Mouse (Mus musculus) B cell, adult 2 months (primary cell): ENCODE results near the gene Cntd1.
"Not testable (repeated sequence)": the region's sequence is repeated elsewhere in the genome, so short reads cannot be mapped to it uniquely, and the experiment has no call there.

Source experiments
- DNase-seq, 2 experiments: peaks; one replicate each; pipeline ENCODE4 v3.0.0; 2022

Cntd1 gene

DNA sequence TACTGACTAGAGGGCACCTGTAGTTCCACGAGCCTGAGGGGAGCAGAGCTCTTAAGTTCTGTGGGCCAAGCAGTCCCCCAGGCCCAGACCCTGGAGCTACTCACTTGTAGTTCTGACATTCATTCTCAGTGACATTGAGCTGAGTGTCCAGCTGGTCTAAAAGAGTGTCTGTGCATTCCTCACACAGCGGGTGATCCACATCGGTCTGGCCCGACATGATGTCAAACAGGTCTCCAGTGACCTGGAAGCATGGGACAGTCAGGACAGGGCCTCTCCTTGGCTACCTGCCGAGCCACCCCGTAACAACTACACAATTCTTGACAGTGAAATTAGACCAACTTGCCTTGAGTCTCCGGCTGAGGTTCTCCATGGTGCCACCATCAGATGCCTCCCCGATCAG, 16.4 kb downstream of the Cntd1 start:
- no peak for DNase-seq

DNA sequence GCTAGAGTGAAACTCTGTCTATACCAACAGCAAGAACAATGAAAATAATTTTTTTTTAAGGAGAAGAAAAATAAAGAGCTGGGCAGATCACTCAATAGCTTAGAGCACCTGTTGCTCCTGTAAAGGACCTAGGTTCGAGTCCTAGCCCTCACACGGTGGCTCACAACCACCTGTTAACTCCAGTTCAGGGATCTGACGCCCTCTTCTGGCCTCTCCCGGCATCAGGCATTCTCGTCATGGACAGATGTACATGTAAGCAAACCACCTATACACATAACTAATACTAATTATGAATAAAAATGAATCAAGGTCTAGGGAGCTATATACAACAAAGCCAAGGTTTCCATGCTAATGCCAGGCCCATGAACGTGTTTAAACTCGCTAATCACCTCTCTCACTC, 22.1 kb downstream of the Cntd1 start:
- peak in 1 of 2 experiments; percentile 18 for DNase-seq

DNA sequence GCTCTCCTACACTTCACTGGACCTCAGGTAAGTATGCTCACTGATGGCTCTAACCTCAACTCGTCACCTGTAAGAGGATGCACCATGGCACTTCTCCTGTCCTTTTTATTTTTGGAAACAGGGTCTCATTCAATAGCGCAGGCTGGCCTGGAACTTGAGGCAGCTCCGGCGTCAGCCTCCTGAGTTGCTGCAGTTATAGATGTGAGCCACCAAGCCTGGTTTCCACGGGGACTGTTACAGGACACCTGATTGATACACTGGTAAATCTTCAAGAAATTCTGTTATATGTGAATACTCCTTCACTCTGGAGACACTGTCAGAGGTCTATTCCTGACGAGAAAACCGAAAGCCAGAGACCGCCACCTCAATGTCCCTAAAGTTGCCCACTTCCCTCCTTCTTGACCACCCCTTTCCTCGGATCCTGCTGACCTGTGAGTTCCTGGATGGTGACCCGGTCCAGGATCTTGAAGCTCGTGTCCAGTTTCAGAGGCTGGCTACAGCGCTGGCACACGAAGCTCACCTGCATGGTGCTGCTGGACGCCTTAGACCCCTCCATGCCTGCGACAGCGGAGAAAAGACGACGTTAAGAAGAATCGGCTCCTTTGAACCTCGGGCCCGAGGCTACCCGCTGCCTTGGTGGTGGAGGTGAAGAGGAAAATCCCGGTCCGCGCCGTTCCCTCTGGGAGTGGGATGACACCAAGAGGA, 22.6 kb downstream of the Cntd1 start:
- no peak for DNase-seq

DNA sequence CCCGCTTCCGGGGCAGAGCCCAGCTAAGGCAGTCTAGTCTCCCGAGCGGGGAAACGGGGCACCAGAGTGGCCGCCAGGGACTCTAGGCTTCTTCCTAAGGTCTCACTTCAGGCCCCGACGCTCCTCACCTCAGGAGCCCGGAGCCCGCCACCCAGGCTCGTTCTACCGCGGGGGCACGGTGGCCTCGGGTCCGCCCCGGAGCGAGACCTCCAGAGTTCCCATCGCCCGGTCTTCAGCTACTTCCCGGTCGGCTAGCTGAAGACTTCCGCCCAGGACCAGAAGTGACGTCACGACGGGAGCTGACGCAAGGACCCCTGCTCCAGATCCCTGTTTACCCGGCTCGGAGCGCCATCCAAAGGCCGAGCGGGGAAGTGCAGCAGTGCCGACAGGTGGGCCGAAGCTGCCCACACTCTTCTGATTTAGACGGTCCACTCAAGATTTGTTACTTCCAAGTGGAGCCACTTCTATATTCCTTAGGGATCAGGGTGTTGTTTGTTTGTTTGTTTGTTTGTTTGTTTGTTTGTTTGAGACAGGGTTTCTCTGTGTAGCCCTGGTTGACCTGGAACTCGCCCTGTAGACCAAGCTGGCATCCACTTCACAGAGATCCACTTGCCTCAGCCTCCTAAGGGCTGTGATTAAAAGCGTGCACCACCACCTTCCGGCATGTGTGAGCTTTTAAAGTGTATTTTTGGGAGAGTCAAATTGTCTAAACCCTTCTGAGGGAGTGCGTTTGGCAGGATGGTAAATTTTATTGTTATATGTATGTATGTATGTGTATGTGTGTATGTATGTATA, 23.4 kb downstream of the Cntd1 start, which contains the start of gene Becn1:
TSS of gene Becn1 (minus strand) at position 283 of the 795 bp plus-strand sequence.
- peak; percentile 97 to 98 for DNase-seq

DNA sequence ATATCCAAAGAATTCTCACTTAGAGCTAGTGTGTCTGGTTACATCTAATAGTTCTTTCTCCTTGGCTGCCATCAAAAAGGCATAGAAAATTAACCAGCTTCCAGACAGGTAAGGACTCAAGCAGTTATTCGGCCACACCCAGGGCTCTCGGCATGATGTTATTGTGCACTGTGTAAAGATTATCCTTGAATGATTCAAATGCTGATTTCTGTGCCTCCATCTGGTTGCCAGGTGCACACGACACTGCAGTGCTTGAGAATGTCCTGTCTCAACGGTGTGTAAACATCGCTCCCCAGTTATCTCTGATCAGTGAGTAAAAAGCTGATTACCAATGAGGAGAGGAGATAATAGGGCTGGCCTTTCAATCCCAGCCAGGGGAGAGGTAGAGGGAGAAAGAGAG, 28.9 kb downstream of the Cntd1 start:
- no peak for DNase-seq

DNA sequence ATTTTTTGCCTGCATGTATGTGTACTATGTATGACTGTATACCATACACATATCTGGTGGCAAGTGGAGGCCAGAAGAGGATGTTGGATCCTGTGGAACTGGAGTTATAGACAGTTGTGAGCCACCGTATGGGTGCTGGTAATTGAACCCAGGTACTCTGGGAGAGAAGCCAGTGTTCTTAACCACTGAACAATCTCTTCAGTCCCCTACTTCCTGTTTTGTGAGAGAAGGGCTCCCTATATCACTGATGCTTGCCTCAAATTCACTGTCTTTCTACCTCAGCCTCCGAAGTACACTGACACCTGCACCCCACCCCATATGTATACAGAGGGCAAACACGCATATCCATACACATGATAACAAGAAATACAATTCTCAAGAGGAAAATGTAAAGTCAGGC, 32.3 kb downstream of the Cntd1 start:
- DNase-seq = no peak

DNA sequence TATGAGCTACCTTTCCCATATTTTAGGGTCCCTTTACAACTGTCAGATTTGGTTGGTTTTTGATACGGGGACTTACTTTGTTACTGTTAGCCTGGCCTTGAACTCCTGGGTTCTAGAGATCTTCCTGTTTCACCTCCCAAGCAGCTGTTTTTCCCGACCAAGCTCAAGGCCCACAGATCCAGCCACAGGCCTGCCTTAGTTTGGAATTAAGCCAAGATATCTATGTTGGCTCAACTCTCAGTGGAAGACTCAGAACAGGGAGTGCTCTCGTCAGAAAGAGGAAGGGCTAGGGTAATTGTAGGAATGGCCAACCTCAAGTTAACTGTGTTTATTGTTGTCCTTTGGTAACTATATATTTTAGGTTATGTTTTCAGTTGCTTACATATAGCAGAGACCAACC, 33.3 kb downstream of the Cntd1 start:
- no peak for DNase-seq

DNA sequence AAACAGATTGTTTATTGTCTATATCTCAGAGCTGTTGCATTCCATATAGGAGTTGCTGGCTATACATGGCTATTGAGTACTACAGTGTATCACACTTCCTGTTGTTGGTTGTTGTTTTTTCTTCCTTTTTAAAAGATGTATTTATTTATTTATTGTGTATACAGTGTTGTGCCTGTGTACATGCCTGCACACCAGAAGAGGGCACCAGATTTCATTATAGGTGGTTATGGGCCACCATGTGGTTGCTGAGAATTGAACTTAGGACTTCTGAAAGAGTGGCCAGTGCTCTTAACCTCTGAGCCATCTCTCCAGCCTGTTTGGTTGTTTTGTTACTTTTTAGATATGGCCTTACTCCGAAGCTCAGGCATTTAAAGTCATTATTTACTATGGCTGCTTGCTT, 35.8 kb downstream of the Cntd1 start:
- DNase-seq = no peak

DNA sequence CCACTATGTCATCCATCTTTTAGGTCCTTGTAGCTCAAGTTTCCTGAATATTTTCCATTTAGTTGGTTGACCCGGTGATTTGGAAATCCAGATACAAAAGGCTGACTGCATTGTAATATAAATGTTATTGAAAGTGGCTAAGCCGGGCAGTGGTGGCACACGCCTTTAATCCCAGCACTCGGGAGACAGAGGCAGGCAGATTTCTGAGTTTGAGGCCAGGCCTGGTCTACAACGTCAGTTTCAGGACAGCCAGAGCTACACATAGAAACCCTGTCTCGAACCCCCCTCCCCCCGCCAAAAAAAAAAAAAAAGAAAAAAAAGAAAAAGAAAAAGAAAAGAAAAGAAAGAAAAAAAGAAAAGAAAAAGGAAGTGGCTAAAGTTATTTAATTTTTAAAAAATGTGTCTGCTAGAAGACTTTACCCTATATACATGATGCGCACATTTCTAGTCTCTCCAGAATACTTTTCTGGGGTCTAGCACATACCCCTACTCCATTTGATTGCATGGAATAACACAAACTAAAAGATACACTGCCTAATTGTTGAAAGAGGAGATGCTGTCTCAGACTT, 36.4 kb downstream of the Cntd1 start:
- DNase-seq = no peak

DNA sequence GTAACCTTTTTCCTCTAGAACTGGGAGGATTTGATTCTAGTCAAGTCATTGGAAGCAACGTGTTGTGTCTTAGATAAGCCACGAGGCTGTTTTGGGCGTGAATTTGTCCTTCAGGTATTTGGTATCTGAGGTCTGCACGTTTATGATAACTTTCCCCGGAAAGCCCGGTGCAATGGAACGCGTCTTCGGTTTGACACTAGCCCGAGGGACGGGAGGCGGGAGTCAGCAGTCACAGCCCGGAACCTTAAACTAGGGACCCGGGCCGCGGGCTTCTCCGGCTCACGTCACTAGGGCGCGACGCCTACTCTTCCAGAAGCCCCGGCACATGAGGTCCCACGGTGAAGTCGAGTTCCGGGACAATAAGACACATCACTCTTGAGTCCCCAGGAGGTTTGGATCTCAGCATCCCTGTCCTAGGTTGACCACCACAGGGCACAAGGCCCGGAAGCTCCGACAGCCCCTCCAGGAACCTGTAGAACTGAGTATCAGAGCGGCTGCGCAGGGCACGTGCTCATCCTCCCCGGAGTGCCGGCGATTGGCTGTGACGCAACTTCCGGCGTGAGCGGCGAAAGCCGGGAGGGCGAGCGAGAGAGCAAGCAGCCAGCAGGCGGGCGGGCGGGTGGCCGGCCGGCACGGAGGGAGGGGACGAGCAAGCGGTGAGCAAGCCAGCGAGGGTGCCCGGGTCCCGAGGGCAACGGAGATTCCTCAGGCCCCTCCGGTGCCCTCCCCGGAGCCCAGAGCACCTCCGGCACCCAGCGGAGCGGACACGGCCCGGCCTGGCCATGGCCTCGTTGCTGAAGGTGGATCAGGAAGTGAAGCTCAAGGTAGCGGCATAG, 37.1 kb downstream of the Cntd1 start, which contains the start of gene Psme3:
TSS of gene Psme3 (plus strand) at position 549 of the 836 bp plus-strand sequence.
- DNase-seq = peak; percentile 92 to 95

DNA sequence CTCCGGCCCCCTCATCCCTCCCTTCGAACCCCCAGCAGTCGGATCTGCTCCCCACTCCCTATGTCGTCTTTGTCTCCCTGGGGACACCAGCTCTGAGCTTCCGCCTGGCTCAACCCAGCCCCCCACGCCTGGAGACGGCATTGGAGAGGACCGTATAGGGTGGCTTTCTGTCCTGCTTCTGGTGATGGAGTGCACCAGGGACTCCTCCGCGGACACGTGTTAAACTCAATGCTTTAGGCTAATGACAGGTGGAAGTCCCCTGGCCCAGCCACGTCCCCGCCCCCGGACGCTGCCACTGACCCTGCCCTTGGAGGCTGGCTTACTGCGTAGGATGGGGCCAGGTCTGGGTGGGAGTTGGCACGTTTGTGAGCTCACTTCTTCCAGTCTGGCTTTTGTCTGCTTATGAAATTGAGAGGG, 37.7 kb downstream of the Cntd1 start:
- DNase-seq = no peak

DNA sequence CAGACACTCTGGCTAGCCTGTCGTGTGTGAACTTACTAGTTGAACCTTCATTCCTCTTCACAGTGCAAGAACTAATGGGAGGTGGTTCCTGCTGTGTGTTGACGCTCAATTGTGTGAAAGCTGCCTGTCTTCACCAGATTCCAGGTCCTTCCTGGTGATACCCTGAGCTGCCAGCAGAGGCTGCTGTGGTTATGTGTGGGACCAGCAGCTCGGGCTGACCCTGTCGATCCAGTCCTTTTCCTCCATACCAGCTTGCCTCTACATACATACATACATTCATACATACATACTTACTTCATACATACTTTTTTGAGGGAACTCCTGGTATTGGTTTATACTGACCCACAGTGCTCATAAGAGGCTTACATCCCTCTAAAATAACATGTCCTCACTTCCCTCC, 44.8 kb downstream of the Cntd1 start:
- peak; percentile 28 to 42 for DNase-seq

DNA sequence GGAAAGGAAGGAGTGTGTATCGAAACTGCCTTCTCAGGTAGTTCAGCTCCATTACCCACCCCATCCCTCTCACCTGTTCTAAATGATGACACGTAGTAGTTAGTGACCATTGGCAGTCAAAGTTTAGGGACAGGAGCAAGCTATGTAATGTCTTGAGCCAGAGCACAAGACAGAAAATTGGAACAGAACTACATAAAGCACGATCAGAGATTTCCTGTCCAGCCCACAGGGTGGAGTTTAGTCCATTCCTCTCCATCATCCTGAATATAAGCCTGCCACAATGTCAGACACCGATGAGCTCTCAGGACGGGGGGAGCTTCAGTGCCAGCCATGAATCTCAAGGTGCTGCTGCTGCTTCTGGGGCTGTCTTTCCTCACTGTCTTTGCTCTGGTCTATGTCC, 46.0 kb downstream of the Cntd1 start, which contains the start of gene Aoc2:
TSS of gene Aoc2 (plus strand) at position 301 of the 400 bp plus-strand sequence.
- no peak for DNase-seq

DNA sequence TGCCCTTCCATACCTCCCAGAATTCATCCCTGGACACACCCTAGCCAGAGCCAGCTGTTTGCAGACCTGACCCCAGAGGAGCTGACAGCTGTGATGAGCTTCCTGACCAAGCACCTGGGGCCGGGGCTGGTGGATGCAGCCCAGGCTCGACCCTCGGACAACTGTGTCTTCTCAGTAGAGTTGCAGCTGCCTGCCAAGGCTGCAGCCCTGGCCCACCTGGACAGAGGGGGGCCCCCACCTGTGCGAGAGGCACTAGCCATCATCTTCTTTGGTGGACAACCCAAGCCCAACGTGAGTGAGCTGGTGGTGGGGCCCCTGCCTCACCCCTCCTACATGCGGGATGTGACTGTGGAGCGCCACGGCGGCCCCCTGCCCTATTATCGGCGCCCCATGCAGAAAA, 46.4 kb downstream of the Cntd1 start:
- DNase-seq = not testable (repeated sequence)

DNA sequence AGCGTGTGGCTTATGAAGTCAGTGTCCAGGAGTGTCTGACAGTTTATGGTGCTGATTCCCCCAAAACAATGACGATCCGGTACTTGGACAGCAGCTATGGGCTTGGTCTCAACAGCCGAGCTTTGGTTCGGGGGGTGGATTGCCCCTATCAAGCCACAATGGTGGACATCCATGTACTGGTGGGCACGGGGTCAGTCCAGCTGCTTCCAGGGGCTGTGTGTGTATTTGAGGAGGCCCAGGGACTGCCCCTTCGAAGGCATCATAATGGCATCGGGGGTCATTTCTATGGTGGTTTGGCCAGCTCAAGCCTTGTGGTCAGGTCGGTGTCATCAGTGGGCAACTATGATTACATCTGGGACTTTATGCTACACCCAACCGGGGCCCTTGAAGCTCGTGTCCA, 47.3 kb downstream of the Cntd1 start:
- DNase-seq = no peak

DNA sequence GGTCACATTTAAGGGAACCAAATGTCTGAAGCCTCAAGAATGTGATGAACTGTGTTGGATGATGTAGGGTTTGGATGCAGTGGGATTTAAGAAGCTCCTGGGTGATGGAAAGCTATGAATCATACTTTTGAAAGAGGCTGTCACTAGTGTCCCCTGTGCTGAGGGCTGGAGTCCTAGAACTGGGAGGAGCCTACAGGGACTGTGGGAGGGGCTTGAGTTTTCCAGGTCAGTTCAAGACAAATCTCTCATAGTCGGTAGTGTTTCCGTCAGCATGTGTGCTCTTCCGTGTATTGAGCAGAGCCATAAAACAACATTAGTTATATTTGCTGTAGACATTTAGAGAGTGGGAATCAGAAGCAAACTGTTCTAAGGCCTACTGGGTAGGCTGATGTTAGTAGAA, 48.5 kb downstream of the Cntd1 start:
- no peak for DNase-seq

DNA sequence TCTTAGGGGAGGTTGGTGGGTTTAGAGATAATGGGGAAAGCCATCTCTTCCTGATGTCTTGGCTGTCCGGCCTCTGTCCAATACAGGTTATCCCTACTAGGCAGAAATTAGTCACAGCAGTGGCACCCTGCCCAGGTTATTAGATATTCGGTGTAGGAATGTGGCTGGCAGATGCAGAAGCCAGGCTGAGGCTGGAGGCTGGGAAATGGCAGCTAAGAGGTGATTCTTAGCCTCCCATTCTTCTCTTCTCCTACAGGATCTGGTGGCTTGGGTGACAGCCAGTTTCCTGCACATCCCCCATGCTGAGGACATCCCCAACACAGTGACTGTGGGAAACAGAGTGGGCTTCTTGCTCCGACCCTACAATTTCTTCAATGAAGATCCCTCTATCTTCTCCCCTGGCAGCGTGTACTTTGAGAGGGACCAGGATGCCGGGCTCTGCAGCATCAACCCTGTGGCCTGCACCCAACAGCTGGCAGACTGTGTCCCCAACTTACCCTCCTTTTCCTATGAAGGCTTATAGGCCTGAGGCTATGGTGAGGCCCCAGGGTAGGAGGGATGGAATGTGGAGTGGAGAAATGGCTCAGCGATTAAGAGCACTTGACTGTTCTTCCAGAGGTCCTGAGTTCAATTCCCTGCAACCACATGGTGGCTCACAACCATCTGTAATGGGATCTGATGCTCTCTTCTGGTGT, 50.3 kb downstream of the Cntd1 start:
- no peak for DNase-seq

DNA sequence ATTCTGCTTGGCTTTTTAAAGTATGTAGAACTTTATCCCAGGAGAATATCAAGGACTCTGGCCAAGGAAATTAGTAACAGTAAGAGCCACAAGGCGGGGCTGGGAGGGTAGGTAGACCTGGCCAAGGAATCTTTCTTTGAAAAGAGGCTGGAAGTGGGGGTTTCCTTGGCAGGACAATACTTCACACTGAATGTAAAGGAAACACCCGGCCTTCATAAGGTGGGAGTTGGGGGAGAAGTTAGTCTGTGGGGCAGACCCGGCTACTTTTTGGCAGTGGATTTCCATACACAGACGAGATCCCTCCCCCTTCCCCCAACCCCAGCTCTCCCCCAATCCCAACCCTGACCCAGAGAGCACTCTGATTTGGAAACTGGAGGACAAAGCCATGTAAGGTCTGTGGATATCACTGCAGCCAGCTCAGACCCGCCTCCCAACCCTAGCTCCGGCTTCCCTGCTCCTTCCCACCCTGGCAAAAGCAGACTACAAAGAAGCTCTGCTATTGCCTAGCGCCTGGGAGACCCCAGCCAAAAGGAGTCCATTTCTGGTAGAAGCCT, 51.6 kb downstream of the Cntd1 start, which contains the start of gene Aoc3:
TSS of gene Aoc3 (plus strand) at position 235 of the 554 bp plus-strand sequence.
- no peak for DNase-seq

DNA sequence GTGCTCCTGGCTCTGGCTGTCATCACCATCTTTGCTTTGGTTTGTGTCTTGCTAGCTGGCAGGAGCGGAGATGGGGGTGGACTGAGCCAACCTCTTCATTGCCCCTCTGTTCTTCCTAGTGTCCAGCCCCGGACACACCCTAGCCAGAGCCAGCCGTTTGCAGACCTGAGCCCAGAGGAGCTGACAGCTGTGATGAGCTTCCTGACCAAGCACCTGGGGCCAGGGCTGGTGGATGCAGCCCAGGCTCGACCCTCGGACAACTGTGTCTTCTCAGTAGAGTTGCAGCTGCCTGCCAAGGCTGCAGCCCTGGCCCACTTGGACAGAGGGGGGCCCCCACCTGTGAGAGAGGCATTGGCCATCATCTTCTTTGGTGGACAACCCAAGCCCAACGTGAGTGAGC, 52.1 kb downstream of the Cntd1 start:
- DNase-seq = not testable (repeated sequence)

DNA sequence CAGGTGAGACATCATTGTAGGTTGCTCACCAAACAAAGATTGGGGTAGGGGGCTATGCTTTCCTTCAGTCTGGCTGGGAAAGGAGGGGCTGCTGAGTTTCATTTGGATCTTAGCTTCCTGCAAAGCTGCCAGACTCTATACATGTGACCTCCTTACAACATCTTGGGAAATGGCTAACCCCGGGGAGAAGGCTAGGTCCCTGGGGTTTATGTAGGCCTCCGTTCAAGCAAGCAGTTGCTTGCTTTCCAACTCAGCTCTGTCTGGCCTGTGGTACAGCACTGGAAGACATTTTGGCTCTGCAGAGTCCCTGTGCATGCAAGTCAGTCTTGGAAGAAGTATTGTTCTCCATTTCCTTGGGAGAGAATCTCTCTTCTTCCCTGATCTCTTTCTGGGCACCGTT, 53.7 kb downstream of the Cntd1 start:
- DNase-seq = no peak

DNA sequence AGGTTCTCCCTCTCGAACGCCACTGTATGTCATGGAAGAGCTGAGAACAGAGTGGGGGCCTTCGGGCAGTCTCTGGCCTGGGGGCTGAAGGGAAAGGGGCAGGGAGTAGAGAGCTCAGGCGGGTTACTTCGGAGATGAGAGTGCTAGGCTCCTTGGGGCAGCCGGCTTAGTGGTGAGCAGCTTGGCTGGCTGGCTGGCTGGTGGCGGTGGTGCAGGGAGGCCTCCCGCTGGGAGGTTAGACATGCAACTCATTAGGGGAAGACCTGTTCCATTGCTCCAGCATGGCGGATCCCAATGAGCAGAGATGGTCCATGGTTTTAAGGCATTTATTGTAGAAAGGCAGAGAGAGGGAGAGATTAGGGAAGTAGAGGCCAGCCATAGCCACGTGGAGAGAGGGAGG, 55.2 kb downstream of the Cntd1 start:
- DNase-seq = no peak

DNA sequence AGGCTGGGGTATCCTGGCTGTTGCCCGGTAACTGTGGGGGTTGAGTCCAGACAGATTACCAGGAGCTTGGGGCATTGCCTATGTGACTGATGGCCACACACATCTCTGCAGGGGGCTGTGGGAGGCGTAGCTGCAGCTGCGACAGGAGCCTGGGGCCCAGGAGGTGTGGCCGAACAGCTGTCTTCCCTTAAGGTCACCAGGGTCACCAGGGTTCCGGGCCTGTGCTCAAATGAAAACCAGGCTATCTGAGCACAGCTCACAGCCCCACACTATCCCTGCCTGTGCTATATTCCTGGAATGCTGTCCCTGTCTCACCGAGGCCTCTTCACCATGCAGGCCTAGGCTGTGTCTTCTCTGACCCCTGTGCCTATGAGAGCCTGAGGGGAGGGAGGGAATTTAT, 55.7 kb downstream of the Cntd1 start:
- DNase-seq = no peak
